Mouse (Mus musculus) cortical plate, adult 2 months (tissue): ENCODE results near the gene Rad17.

Source experiments
- CTCF ChIP-seq: fragments of 200-500 bp; IDR thresholded peaks from 2 replicates; pipeline ENCODE4 v1.5.1; 2011; ENCODE audit warnings: mild to moderate bottlenecking, control low read depth, low read length; ENCODE audit not compliant: insufficient read depth; ENCODE audit errors: extremely low read depth
- POLR2A ChIP-seq: fragments of 200-500 bp; IDR thresholded peaks from 2 replicates; pipeline ENCODE4 v1.6.1; 2011; ENCODE audit warnings: mild to moderate bottlenecking, low read length, control low read depth; ENCODE audit not compliant: insufficient read depth; ENCODE audit errors: extremely low read depth

DNA sequence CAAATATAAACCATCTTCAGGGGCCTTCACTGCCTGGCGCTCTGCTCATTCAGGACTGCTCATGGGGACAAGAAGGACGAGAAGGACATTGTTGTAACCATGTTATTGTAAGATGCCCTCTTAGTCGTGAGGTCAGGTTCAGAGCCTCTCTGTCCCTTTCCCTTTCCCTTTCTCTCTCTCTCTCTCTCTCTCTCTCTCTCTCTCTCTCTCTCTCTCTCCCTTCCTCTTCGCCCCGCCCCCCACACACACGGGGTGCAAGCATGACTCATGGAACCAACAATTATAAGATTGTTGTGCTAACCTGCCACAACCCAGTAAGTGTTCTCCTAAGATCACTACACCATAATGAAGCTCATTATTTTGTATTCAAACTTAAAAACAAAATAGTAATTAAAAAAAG lies 68.7 kb downstream of the Rad17 start:
- TF ChIP-seq CTCF (no peak), POLR2A (no peak)
